24 mouse cellular contexts compared by ENCODE assay signal in the genomic region with DNA sequence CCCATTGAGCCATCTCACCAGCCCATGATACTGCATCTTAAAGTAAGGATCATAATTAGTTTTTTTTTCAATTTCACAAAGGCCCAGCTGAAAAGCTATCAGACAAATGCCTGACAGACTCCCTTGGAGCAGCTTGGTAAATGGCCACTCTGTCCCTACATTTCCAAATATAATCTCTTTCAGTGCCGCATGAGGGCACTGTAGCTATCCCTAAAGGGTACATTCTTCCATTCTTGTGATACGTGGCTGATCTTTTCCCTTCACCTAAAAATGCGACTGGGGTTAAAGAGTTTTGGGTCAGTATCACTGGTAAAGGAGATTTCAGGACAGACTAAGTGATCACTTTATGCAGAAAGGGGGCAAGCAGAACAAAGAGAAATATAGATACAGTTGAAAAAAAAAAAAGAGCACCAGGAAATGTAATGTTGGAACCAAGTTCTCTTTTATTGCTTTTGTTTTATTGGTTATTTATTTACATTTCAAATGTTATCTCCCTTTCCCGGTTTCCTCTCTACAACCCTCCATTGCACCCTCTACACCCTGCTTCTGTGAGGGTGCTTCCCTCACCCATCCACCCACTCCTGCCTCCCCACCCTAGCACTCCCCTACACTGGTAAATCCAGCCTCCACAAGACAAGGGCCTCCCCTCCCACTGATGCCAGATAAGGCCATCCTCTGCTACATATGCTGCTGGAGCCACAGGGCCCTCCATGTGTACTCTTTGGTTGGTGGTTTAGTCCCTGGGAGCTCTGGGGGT. TPM values are rescaled to one million over a fixed set of nuclear protein-coding genes. Genes with fewer than 3 reads are reported as not detected.
A peak's percentile ranks its signal among the peaks of the same experiment; 100 is the strongest.
DNase-seq lines count a peak whose midpoint lies in the region; ATAC-seq and TF ChIP-seq lines count a peak whose summit lies in the region.
"Had no signal": no experiment of that assay in that cellular context is flagged by ENCODE, and none has a peak within 500 bp of the region (broad histone marks: within the 10 kb centered on the region; RNA-seq: fewer than 3 reads in every experiment).

No protein-coding gene starts in this region.

- 63% methylated on average over 4 of the region's 4 CpGs for WGBS in heart, postnatal 0 days
- 81% methylated on average over 4 of the region's 4 CpGs for WGBS in heart, embryonic 11.5 days (ENCODE audit: insufficient replicate concordance)
- WGBS in midbrain, embryonic 11.5 days, result 91% methylated on average over 4 of the region's 4 CpGs
- 93% methylated on average over 4 of the region's 4 CpGs for WGBS in midbrain, embryonic 13.5 days

- H3K4me3 ChIP-seq in heart, postnatal 0 days (ENCODE audit: low read depth, low read length), result no peak overlapping the region
- no peak overlapping the region for H3K4me3 ChIP-seq in heart, embryonic 11.5 days (ENCODE audit: low read depth, low read length)
- H3K4me3 ChIP-seq in midbrain, embryonic 11.5 days (ENCODE audit: low read depth, low read length), result no peak overlapping the region
- H3K4me3 ChIP-seq in midbrain, embryonic 13.5 days (replicated peaks), result no peak overlapping the region
- H3K4me3 ChIP-seq in cortical plate, adult 2 months (ENCODE audit: insufficient read depth, low read length), result no peak overlapping the region
- H3K4me3 ChIP-seq: embryonic facial prominence, embryonic 10.5 days; forebrain, embryonic 10.5 days; heart, embryonic 12.5 days; hindbrain, embryonic 13.5 days; limb, embryonic 10.5 days; neural tube, embryonic 12.5 days had no signal

- H3K9me3 ChIP-seq in heart, postnatal 0 days (replicated peaks; ENCODE audit: control insufficient read depth, low read length), result no peaks in the 10 kb centered on the region
- H3K9me3 ChIP-seq in heart, embryonic 11.5 days (replicated peaks; ENCODE audit: control insufficient read depth, low read length), result no peaks in the 10 kb centered on the region
- H3K9me3 ChIP-seq in midbrain, embryonic 11.5 days (ENCODE audit: control insufficient read depth, low read length), result no peaks in the 10 kb centered on the region
- no peaks in the 10 kb centered on the region for H3K9me3 ChIP-seq in midbrain, embryonic 13.5 days
- H3K9me3 ChIP-seq: embryonic facial prominence, embryonic 10.5 days; forebrain, embryonic 10.5 days; G1E; heart, embryonic 12.5 days; hindbrain, embryonic 13.5 days; limb, embryonic 10.5 days; neural tube, embryonic 12.5 days had no signal

- no peak overlapping the region for H3K4me2 ChIP-seq in heart, postnatal 0 days (ENCODE audit: low read depth, low read length)
- no peak overlapping the region for H3K4me2 ChIP-seq in heart, embryonic 11.5 days
- no peak overlapping the region for H3K4me2 ChIP-seq in midbrain, embryonic 11.5 days
- H3K4me2 ChIP-seq in midbrain, embryonic 13.5 days (replicated peaks), result no peak overlapping the region
- H3K4me2 ChIP-seq: heart, embryonic 12.5 days; hindbrain, embryonic 13.5 days; neural tube, embryonic 12.5 days had no signal

- no peak for TF ChIP-seq EP300 in heart, postnatal 0 days (IDR thresholded peaks at IDR 0.05; ENCODE audit: low read depth)

- TF ChIP-seq POLR2A in cortical plate, adult 2 months (IDR thresholded peaks at IDR 0.05; ENCODE audit: extremely low read depth, insufficient read depth, low read length), result no peak

- no peaks in the 10 kb centered on the region for H3K27me3 ChIP-seq in heart, postnatal 0 days (ENCODE audit: control insufficient read depth, insufficient read depth, low read length)
- no peaks in the 10 kb centered on the region for H3K27me3 ChIP-seq in heart, embryonic 11.5 days (ENCODE audit: control insufficient read depth, insufficient read depth, low read length)
- H3K27me3 ChIP-seq in midbrain, embryonic 11.5 days (ENCODE audit: control insufficient read depth, insufficient read depth, low read length), result no peaks in the 10 kb centered on the region
- no peaks in the 10 kb centered on the region for H3K27me3 ChIP-seq in midbrain, embryonic 13.5 days
- H3K27me3 ChIP-seq: heart, embryonic 12.5 days; hindbrain, embryonic 13.5 days; neural tube, embryonic 12.5 days had no signal

- no peak overlapping the region for H3K9ac ChIP-seq in heart, postnatal 0 days (replicated peaks; ENCODE audit: low read depth, low read length)
- H3K9ac ChIP-seq in heart, embryonic 11.5 days (ENCODE audit: low read depth, low read length), result no peak overlapping the region
- no peak overlapping the region for H3K9ac ChIP-seq in midbrain, embryonic 11.5 days (ENCODE audit: low read length)
- H3K9ac ChIP-seq in midbrain, embryonic 13.5 days (replicated peaks), result no peak overlapping the region
- H3K9ac ChIP-seq: heart, embryonic 12.5 days; hindbrain, embryonic 13.5 days; liver, postnatal 0 days; neural tube, embryonic 12.5 days had no signal

- no peak for ATAC-seq in heart, postnatal 0 days (ENCODE audit: insufficient read depth, low read depth)
- no peak for ATAC-seq in heart, embryonic 11.5 days (replicated peaks; ENCODE audit: insufficient number of reproducible peaks, low FRiP score, low TSS enrichment)
- no peak for ATAC-seq in midbrain, embryonic 11.5 days (ENCODE audit: low FRiP score)
- ATAC-seq in midbrain, embryonic 13.5 days, result no peak
- ATAC-seq: forebrain, embryonic 16.5 days; liver, postnatal 0 days had no signal

- TF ChIP-seq CTCF in heart, postnatal 0 days (IDR thresholded peaks at IDR 0.05; ENCODE audit: low read depth), result peak; percentile 38
- TF ChIP-seq CTCF in cortical plate, adult 2 months (IDR thresholded peaks at IDR 0.05; ENCODE audit: extremely low read depth, insufficient read depth, low read length), result 0 out of 2 replicates have a peak, but pooled peaks have one; percentile 5

- no peak for DNase-seq in heart, postnatal 0 days (ENCODE audit: low spot score)
- peak; percentile 65 for DNase-seq in midbrain, embryonic 11.5 days (ENCODE audit: low spot score, missing footprints)
- no peak for DNase-seq in right cerebral cortex, adult 18-20 months
- no peak for DNase-seq in gastrocnemius, postnatal 10 days
- DNase-seq: adrenal gland, postnatal 25 days; cerebellum, adult 9-10 months; kidney, adult 8-10 months; kidney, postnatal 25 days; liver, postnatal 0 days; lung, postnatal 14 days; midbrain, embryonic 14.5 days; right cerebral cortex, postnatal 25 days; thymus, postnatal 14 days had no signal

- no peaks in the 10 kb centered on the region for H3K4me1 ChIP-seq in heart, postnatal 0 days (ENCODE audit: control insufficient read depth, insufficient read depth)
- no peaks in the 10 kb centered on the region for H3K4me1 ChIP-seq in heart, embryonic 11.5 days (ENCODE audit: control insufficient read depth, insufficient read depth, low read length)
- H3K4me1 ChIP-seq in midbrain, embryonic 11.5 days (ENCODE audit: control insufficient read depth, insufficient read depth, low read length), result no peaks in the 10 kb centered on the region
- H3K4me1 ChIP-seq in midbrain, embryonic 13.5 days (replicated peaks), result no peaks in the 10 kb centered on the region
- no peaks in the 10 kb centered on the region for H3K4me1 ChIP-seq in cortical plate, adult 2 months (ENCODE audit: control insufficient read depth, insufficient read depth, low read length)
- H3K4me1 ChIP-seq: embryonic facial prominence, embryonic 10.5 days; forebrain, embryonic 10.5 days; heart, embryonic 12.5 days; hindbrain, embryonic 13.5 days; limb, embryonic 10.5 days; neural tube, embryonic 12.5 days had no signal

- H3K27ac ChIP-seq in heart, postnatal 0 days (ENCODE audit: low read depth), result no peak overlapping the region
- H3K27ac ChIP-seq in heart, embryonic 11.5 days (ENCODE audit: low read depth, low read length), result no peak overlapping the region
- no peak overlapping the region for H3K27ac ChIP-seq in midbrain, embryonic 11.5 days (ENCODE audit: low read depth, low read length)
- no peak overlapping the region for H3K27ac ChIP-seq in midbrain, embryonic 13.5 days
- no peak overlapping the region for H3K27ac ChIP-seq in cortical plate, adult 2 months (ENCODE audit: insufficient read depth, low read length)
- H3K27ac ChIP-seq: embryonic facial prominence, embryonic 10.5 days; forebrain, embryonic 10.5 days; hindbrain, embryonic 13.5 days; limb, embryonic 10.5 days; neural tube, embryonic 12.5 days had no signal

- H3K36me3 ChIP-seq in heart, postnatal 0 days (replicated peaks; ENCODE audit: control insufficient read depth, insufficient read depth, low read length), result peaks cover 57% of the 10 kb centered on the region
- peaks cover 14% of the 10 kb centered on the region for H3K36me3 ChIP-seq in heart, embryonic 11.5 days (ENCODE audit: control insufficient read depth, insufficient read depth, low read length)
- H3K36me3 ChIP-seq in midbrain, embryonic 11.5 days (ENCODE audit: control insufficient read depth, insufficient read depth, low read length), result peaks cover 2% of the 10 kb centered on the region; the same call in 1 of the 2 replicates
- H3K36me3 ChIP-seq in midbrain, embryonic 13.5 days, result peaks cover 33% of the 10 kb centered on the region

RNA-seq across cellular contexts. Expression of a gene that starts 29.7 kb away (rescaled TPM):
- total RNA-seq in heart, postnatal 0 days (2014; rRNA removed; ENCODE audit: low replicate concordance), result 43.5 and 52.9 TPM in 2 replicates
- polyA plus RNA-seq in heart, postnatal 0 days (2015; fragmentation: Nextera tagmentation; extraction: Ambion mirVana), result 25.9 and 26.7 TPM in 2 replicates
- polyA plus RNA-seq in heart, embryonic 11.5 days (2014; fragmentation: Nextera tagmentation; extraction: Ambion mirVana), result 79.6 and 83.6 TPM in 2 replicates
- 81.4 and 87.4 TPM in 2 replicates for polyA plus RNA-seq in midbrain, embryonic 11.5 days (2014; fragmentation: Nextera tagmentation; extraction: Ambion mirVana)
- polyA plus RNA-seq in midbrain, embryonic 13.5 days (2015; fragmentation: Nextera tagmentation; extraction: Ambion mirVana), result 74.5 and 85.7 TPM in 2 replicates
- 60.3 and 67.2 TPM in 2 replicates for polyA plus RNA-seq in cortical plate, adult 2 months (2012; rRNA removed)
- total RNA-seq in gastrocnemius, postnatal 10 days (2021), result 10 to 100 TPM; 45.3 to 63.2 TPM
